Mouse (Mus musculus): Measurements from ENCODE around the gene Cpn2.

The Cpn2 gene

DNA sequence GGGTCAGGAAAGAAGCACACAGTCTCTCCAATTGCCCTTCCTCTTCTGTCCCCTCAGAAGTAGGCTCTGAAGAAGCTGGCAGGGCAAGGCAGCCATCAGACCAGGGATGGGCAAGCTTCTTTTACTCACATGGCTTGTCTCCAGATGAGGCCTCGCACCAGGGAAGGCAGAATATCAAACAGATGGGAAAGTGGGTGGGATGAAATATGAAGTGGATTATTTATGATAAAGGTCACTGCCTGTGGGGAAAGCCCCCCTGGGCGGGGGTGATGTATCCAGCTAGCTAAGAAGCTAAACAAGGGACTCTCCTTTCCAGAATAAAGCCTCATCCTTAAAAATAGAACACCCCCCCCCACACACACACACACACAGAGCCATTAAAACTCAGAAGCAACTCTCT lies 31.7 kb downstream of the Cpn2 start:
- DNase-seq, result no peak

GRCm38 (mm10) chr16:30234636-30235546 lies 32.4 kb downstream of the Cpn2 start:
- DNase-seq, result no peak

- no peak for DNase-seq
Observed at GRCm38 (mm10) chr16:30234077-30234476, 33.2 kb downstream of the Cpn2 start.

DNA sequence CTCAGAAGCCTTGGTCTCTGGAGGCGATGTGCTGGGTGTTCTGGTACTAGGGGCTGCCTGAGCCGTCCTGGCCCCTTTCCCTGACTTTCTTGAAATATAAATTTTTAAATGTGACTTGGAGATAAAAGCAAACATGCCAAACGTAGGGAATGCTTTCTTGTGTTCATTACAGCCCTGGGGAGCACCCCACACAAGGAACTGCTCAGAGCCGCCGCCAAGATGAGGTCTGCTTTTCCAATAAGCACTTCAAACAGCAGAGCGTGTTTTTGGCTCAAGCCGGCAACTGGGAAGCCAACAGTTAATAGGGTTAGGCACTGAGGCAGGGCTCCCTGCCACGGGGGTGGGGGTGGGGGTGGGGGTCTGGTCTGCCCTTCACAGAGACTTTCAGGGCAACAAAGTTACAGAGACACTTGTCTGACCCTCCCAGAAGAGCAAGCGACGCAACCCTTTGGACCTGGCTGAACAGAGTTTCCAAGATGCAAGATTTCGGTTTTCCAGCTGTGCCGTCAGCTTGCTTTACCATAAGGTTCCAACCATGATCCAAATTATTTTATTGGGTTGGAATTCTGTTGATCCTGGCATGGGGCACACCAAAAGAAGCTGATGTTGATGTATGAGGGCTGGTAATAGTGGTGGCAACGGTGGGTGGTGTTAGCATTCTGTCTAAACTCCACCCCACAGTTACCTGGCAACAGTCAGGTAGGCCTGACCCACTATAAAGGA lies 35.3 kb downstream of the Cpn2 start:
- no peak for DNase-seq

GRCm38 (mm10) chr16:30227352-30227751 lies 39.9 kb downstream of the Cpn2 start:
- DNase-seq, result no peak

GRCm38 (mm10) chr16:30221161-30221782 lies 46.0 kb downstream of the Cpn2 start:
- peak; percentile 53 for DNase-seq

DNA sequence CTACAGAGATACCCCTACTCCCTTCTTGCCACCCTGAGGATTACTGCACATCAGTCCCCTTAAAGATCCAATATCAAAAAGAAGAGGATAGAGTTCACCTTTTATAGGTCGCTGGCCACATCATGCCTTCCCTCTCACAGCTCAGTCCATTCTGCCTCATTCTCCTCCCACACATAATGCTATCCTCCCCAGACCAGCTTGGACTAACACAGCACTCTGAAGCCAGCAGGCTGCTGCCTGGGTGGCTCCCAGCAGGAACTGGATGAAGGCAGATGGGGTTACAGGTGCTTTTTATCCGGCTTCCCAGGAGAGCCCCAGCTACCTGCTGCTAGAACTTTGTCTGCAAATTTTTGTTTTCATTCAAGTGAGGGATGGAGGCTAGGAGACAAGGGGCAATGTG lies 51.5 kb downstream of the Cpn2 start:
- no peak for DNase-seq

- DNase-seq, result no peak
Observed at GRCm38 (mm10) chr16:30213644-30214043, 53.7 kb downstream of the Cpn2 start.

DNA sequence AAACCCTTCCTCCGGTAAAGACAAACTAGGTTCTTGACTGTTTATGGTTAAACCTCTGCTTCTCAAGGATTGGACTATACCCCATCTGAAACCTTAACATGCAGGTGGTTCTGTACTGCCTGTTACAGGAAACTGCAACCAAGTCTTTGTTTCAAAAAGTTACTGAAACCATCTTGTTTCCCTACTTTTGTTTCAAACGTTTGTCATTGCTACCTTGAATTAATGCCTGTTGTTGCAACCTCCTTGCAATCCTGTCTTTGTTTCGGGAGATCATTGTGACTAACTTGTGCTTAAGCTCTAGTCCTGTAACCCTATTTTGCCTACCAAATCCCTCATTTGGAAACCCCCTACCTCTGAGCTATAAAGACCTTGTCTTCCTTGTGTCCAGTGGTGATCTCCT lies 55.3 kb downstream of the Cpn2 start:
- DNase-seq, result no peak

GRCm38 (mm10) chr16:30209264-30209663 lies 58.0 kb downstream of the Cpn2 start:
- DNase-seq, result no peak

- no peak for DNase-seq
Observed at GRCm38 (mm10) chr16:30207991-30208390, 59.3 kb downstream of the Cpn2 start.

GRCm38 (mm10) chr16:30207111-30207828 lies 60.0 kb downstream of the Cpn2 start:
- no peak for DNase-seq

Data from kidney, adult 9 months (tissue).